Mouse (Mus musculus) heart, adult 11 months (tissue): ENCODE data around the gene Aasdh.

ENCODE experiments used
- DNase-seq: peaks from one replicate; pipeline ENCODE4 v3.0.0; 2022

The Aasdh gene

DNA sequence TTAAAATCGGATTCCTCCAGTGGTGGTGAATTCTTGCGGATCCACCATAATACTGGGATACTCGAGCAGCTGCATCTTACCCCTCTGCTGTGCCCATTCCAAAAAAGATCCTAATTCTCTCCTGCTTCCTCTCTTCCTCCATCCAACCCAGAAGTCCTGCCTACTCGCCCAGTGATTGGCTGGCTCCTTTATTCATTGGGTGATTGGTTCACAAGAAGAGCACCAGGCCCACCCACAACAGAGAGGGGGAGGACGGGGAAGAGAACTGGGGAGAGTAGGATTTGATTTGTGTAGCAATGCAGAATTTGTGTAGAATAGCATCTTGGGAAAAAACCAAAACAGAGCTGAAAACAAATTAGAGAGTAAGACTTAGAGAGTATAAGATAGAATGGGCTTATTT, 68.3 kb downstream of the Aasdh start:
- peak; percentile 91 for DNase-seq

DNA sequence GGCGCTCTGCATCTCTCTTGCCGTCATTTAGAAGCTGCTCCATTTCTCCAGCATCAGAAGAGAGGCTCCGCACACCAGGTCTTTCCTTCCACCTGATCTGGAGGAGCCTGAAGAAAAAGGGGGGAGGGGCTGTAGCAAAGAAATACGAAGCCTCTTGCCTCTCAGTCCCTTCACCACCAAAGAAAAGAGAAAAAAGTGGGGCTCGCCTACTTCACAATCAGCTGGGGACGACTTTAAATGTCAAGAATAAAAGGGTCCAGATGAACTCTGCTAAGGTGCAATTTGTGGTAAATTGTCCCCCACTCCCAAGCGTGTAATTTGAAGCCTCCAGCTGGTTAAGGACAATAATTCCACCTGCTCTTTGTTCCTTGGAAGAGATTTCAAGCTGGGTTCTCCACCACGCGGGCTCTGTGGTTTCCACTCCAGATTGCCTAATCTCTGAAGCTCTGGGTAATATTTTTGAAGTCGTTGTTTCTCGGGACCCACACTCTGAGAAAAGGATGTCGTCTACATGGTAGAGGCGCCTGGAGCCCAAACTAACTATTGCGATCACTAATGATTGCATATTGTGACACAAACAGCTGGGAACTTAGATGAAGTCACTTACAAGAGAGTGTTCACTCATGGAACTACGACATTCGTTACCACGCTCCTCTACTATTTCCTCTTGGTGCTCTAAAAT, 72.6 kb downstream of the Aasdh start:
- no peak for DNase-seq

DNA sequence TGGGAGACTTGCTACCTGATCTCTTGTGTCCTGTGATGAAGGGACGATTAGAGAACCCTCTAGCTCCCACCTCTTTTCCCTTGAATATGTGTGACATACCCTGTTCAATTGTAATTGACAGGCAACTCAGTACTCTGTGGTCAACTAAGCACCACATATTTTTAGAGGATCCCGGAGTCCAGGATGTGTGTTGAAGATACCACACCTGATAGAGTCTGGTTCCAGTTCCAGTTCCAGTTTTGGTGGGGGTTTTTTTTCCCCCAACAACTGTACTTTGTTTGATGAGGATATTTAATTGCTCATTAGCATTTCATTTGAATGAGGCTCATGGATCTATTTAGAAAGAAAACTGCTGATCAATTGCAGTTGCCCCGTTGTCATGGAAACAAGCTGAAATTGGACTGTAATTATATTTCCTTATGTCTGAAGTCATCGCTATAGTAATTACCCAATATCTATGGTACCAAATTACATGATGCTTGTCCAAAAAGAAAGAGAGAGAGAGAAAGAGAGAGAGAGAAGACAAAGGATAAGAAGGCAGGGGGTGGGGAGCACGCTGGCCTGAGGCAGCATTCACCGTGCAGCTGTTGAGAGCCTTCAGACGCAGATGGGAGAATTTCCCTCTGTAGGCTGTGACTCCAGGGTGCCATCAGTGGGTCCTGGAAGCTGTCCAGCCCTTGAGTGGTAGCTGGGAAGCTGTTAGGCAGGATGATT, 76.6 kb downstream of the Aasdh start:
- DNase-seq: no peak
